8 mouse cellular contexts compared by ENCODE assay signal in the genomic region with DNA sequence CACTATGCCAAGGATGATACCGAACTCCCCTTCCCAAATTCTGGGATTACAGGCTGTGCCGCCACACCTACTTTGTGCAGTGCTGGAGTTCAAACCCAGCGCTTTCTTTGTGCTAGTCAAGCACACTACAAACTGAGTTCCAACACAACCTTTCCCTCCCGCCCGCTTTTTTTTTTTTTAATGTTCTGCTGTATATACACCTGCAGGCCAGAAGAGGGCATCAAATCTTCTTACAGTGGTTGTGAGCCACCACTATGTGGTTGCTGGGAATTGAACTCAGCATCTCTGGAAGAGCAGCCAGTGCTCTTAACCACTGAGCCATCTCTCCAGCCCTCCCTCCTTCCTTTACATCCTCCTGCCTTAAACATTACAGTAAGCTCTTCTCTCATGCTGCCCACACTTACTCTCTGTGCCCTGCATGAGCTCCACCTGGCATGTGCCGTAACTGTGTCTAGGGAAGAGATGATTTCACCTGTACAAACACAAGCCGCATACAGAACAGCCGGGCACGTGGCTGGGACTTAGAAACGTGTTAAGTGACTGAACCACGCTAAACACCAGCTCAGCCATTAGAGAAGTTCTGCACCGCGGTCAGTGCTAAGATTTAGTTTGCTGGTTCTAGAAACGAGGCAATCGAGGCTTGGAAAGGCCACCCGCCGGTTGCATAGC. TPM values are rescaled to one million over a fixed set of nuclear protein-coding genes. Genes with fewer than 3 reads are reported as not detected.
DNase-seq lines count a peak whose midpoint lies in the region; ATAC-seq and TF ChIP-seq lines count a peak whose summit lies in the region.

No protein-coding gene starts in this region.

- no peaks in the 10 kb centered on the region for H3K36me3 ChIP-seq in spleen, adult 2 months (ENCODE audit: control insufficient read depth, insufficient read depth, low read length)
- no peaks in the 10 kb centered on the region for H3K36me3 ChIP-seq in hindbrain, embryonic 12.5 days

- no peaks in the 10 kb centered on the region; the same call in 1 of the 2 replicates for H3K4me1 ChIP-seq in spleen, adult 2 months (ENCODE audit: control insufficient read depth, insufficient read depth, insufficient read length)
- H3K4me1 ChIP-seq in brown adipose tissue, adult 24 weeks (ENCODE audit: control insufficient read depth, insufficient read depth, insufficient read length, low read length) = peaks cover 7% of the 10 kb centered on the region; the same call in 1 of the 2 replicates
- H3K4me1 ChIP-seq in hindbrain, embryonic 12.5 days = no peaks in the 10 kb centered on the region

- no peak for TF ChIP-seq CTCF in spleen, adult 2 months (IDR thresholded peaks at IDR 0.05; ENCODE audit: extremely low read depth, insufficient read depth, insufficient read length, insufficient replicate concordance)

- WGBS in spleen, adult 2 months = 49% methylated on average over 17 of the region's 17 CpGs
- 44% methylated on average over 17 of the region's 17 CpGs for WGBS in hindbrain, embryonic 12.5 days

- H3K9me3 ChIP-seq in hindbrain, embryonic 12.5 days (replicated peaks) = no peaks in the 10 kb centered on the region

- intact Hi-C loops in gastrocnemius, postnatal 14 days (cut with DNase I; ENCODE audit: low total_unique reads) = no loop called here

- peak overlapping the region; percentile 48; the same call in 1 of the 2 replicates for H3K4me3 ChIP-seq in spleen, adult 2 months (ENCODE audit: extremely low read depth, insufficient read depth, insufficient read length)
- peak overlapping the region; percentile 68 for H3K4me3 ChIP-seq in brown adipose tissue, adult 24 weeks (ENCODE audit: insufficient read depth, low read depth, low read length)
- H3K4me3 ChIP-seq in hindbrain, embryonic 12.5 days = peak overlapping the region; percentile 16; the same call in 1 of the 2 replicates

- TF ChIP-seq POLR2A in spleen, adult 2 months (IDR thresholded peaks at IDR 0.05; ENCODE audit: low read depth, low read length) = no peak

- no peaks in the 10 kb centered on the region for H3K27me3 ChIP-seq in spleen, adult 2 months (ENCODE audit: control insufficient read depth, insufficient read depth, low read length)
- no peaks in the 10 kb centered on the region; the same call in 1 of the 2 replicates for H3K27me3 ChIP-seq in hindbrain, embryonic 12.5 days

- no peak overlapping the region for H3K27ac ChIP-seq in spleen, adult 2 months (ENCODE audit: insufficient read depth, low read length)
- H3K27ac ChIP-seq in brown adipose tissue, adult 24 weeks (replicated peaks; ENCODE audit: low read depth, low read length) = no peak overlapping the region
- H3K27ac ChIP-seq in hindbrain, embryonic 12.5 days = no peak overlapping the region

- ATAC-seq in hindbrain, embryonic 12.5 days (ENCODE audit: low FRiP score) = no peak
- peak; percentile 50 for ATAC-seq in megakaryocyte-erythroid progenitor cell, adult 5-6 weeks (replicated peaks; ENCODE audit: low FRiP score, low TSS enrichment, poor library complexity, severe bottlenecking)

- H3K9ac ChIP-seq in hindbrain, embryonic 12.5 days = peak overlapping the region; percentile 24; the same call in 1 of the 2 replicates

- peak in 1 of 2 experiments; percentile 12 for DNase-seq in spleen, adult 2 months (ENCODE audit: low read depth in 1 of 2, low spot score in 2 of 2)
- DNase-seq in spleen, adult 12 weeks (ENCODE audit: low spot score) = no peak
- DNase-seq in gastrocnemius, adult 8-10 months (ENCODE audit: low spot score in 2 of 2) = no peak
- DNase-seq in gastrocnemius, postnatal 14 days = no peak
- no peak for DNase-seq in urinary bladder, adult 18-20 months (ENCODE audit: low spot score in 2 of 2)

- peak overlapping the region; percentile 44 for H3K4me2 ChIP-seq in hindbrain, embryonic 12.5 days (replicated peaks)

RNA-seq across cellular contexts. Expression of a gene that starts 13.2 kb away (rescaled TPM):
- 23.7 and 24.2 TPM in 2 replicates for polyA plus RNA-seq in spleen, adult 2 months (2012; rRNA removed)
- polyA plus RNA-seq in brown adipose tissue, adult 24 weeks (2012; ENCODE audit: insufficient read depth, insufficient read length, missing spikeins) = 8.1 and 8.2 TPM in 2 replicates
- 10.3 and 11.9 TPM in 2 replicates for polyA plus RNA-seq in hindbrain, embryonic 12.5 days (2016; fragmentation: Nextera tagmentation; extraction: Ambion mirVana)
- 15.4 and 26.3 TPM in 2 replicates for total RNA-seq in megakaryocyte-erythroid progenitor cell, adult 5-6 weeks (2014; fragmentation: Nextera tagmentation)
- total RNA-seq in megakaryocyte-erythroid progenitor cell, adult 5-6 weeks (2017) = 11.6 and 20.4 TPM in 2 replicates
- total RNA-seq in gastrocnemius, adult 8-10 months (2022) = 10 to 100 TPM; 11.8 to 15.2 (median 13.8) TPM
- 10 to 100 TPM; 12.3 to 14.7 TPM for total RNA-seq in gastrocnemius, postnatal 14 days (2021)

RNA-seq across cellular contexts. Expression of a gene that starts 35.8 kb away (rescaled TPM):
- polyA plus RNA-seq in spleen, adult 2 months (2012; rRNA removed) = 19.7 and 22.3 TPM in 2 replicates
- polyA plus RNA-seq in brown adipose tissue, adult 24 weeks (2012; ENCODE audit: insufficient read depth, insufficient read length, missing spikeins) = 5.7 and 6.9 TPM in 2 replicates
- polyA plus RNA-seq in hindbrain, embryonic 12.5 days (2016; fragmentation: Nextera tagmentation; extraction: Ambion mirVana) = 34.5 and 34.9 TPM in 2 replicates
- 2.2 and 5.8 TPM in 2 replicates for total RNA-seq in megakaryocyte-erythroid progenitor cell, adult 5-6 weeks (2014; fragmentation: Nextera tagmentation)
- total RNA-seq in megakaryocyte-erythroid progenitor cell, adult 5-6 weeks (2017) = 3.3 and 4.0 TPM in 2 replicates
- total RNA-seq in gastrocnemius, adult 8-10 months (2022) = 1 to 10 TPM; 4.8 to 7.0 (median 6.3) TPM
- total RNA-seq in gastrocnemius, postnatal 14 days (2021) = 10 to 100 TPM; 12.0 to 12.3 TPM

RNA-seq across cellular contexts. Expression of a gene that starts 36.0 kb away (rescaled TPM):
- 9.8 and 12.1 TPM in 2 replicates for polyA plus RNA-seq in spleen, adult 2 months (2012; rRNA removed)
- polyA plus RNA-seq in brown adipose tissue, adult 24 weeks (2012; ENCODE audit: insufficient read depth, insufficient read length, missing spikeins) = 5.0 and 5.7 TPM in 2 replicates
- 27.5 and 28.7 TPM in 2 replicates for polyA plus RNA-seq in hindbrain, embryonic 12.5 days (2016; fragmentation: Nextera tagmentation; extraction: Ambion mirVana)
- total RNA-seq in megakaryocyte-erythroid progenitor cell, adult 5-6 weeks (2014; fragmentation: Nextera tagmentation) = 5.6 and 6.9 TPM in 2 replicates
- total RNA-seq in megakaryocyte-erythroid progenitor cell, adult 5-6 weeks (2017) = 2.9 and 4.4 TPM in 2 replicates
- total RNA-seq in gastrocnemius, adult 8-10 months (2022) = 1 to 10 TPM; 4.1 to 5.3 (median 4.7) TPM
- 1 to 10 TPM; 4.7 to 5.4 TPM for total RNA-seq in gastrocnemius, postnatal 14 days (2021)

RNA-seq across cellular contexts. Expression of a gene that starts 55.5 kb away (rescaled TPM):
- 21.0 and 24.7 TPM in 2 replicates for polyA plus RNA-seq in spleen, adult 2 months (2012; rRNA removed)
- polyA plus RNA-seq in brown adipose tissue, adult 24 weeks (2012; ENCODE audit: insufficient read depth, insufficient read length, missing spikeins) = 21.6 and 26.2 TPM in 2 replicates
- 85.5 and 89.9 TPM in 2 replicates for polyA plus RNA-seq in hindbrain, embryonic 12.5 days (2016; fragmentation: Nextera tagmentation; extraction: Ambion mirVana)
- 25.1 and 28.9 TPM in 2 replicates for total RNA-seq in megakaryocyte-erythroid progenitor cell, adult 5-6 weeks (2014; fragmentation: Nextera tagmentation)
- 5.8 and 10.9 TPM in 2 replicates for total RNA-seq in megakaryocyte-erythroid progenitor cell, adult 5-6 weeks (2017)
- total RNA-seq in gastrocnemius, adult 8-10 months (2022) = 10 to 100 TPM; 11.6 to 19.1 (median 15.1) TPM
- total RNA-seq in gastrocnemius, postnatal 14 days (2021) = 10 to 100 TPM; 11.5 to 12.9 TPM

RNA-seq across cellular contexts. Expression of a gene that starts 55.8 kb away (rescaled TPM):
- polyA plus RNA-seq in spleen, adult 2 months (2012; rRNA removed) = 1.9 and 2.5 TPM in 2 replicates
- not detected in 2 replicates for polyA plus RNA-seq in brown adipose tissue, adult 24 weeks (2012; ENCODE audit: insufficient read depth, insufficient read length, missing spikeins)
- 11.6 and 12.8 TPM in 2 replicates for polyA plus RNA-seq in hindbrain, embryonic 12.5 days (2016; fragmentation: Nextera tagmentation; extraction: Ambion mirVana)
- not detected in 2 replicates for total RNA-seq in megakaryocyte-erythroid progenitor cell, adult 5-6 weeks (2014; fragmentation: Nextera tagmentation)
- not detected in 2 replicates for total RNA-seq in megakaryocyte-erythroid progenitor cell, adult 5-6 weeks (2017)
- total RNA-seq in gastrocnemius, adult 8-10 months (2022) = not detected
- under 1 TPM; 0.10 to 0.13 TPM for total RNA-seq in gastrocnemius, postnatal 14 days (2021)

Comparison
In these comparisons a context has a peak if more than half of its experiments do, and no peak if none do; other contexts are left out.
1. H3K4me3 ChIP-seq: peak in every context shown above with its lines; median percentile 68 in brown adipose tissue, adult 24 weeks; 48 in spleen, adult 2 months; 16 in hindbrain, embryonic 12.5 days.